Mouse (Mus musculus): ENCODE measurements at regions not wholly inside any gene's neighbourhood (a gene's known extent, or its start where the extent isn't known, plus 50 kb on each side); places are given as distances from the start of the nearest gene placed in this dataset.

GRCm38 (mm10) chr7:71648314-71648713 lies 297.0 kb upstream of the Gm10295 start:
- no peak for ATAC-seq (replicated peaks)
- H3K27ac ChIP-seq, result no peak overlapping the region
- H3K4me1 ChIP-seq, result no peaks in the 10 kb centered on the region
- no peak overlapping the region for H3K4me3 ChIP-seq
- 76% methylated on average over 6 of the region's 6 CpGs for WGBS
- H3K4me2 ChIP-seq, result no peak overlapping the region
- no peaks in the 10 kb centered on the region for H3K9me3 ChIP-seq
- no peak overlapping the region for H3K9ac ChIP-seq
- H3K27me3 ChIP-seq (replicated peaks), result no peaks in the 10 kb centered on the region
- H3K36me3 ChIP-seq (replicated peaks), result no peaks in the 10 kb centered on the region

DNA sequence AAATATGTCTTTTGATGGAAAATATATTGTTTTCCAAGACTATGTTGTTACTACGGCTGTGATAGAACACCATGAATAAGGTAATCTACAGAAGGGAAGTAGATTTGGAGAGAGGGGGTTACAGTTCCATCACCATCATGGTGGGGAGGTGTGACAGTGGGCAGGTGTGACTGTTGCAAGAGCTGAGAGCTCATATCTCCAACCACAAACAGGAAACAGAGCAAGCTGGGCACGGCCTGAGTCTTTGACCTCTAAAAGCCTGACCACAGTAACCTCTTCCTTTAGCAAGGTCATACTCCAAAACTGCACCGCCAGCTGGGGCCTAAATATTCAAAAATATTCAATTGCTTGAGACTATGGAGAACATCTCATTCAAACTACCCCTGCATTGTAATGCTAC lies 295.7 kb upstream of the Gm10295 start:
- no peak overlapping the region for H3K9ac ChIP-seq
- no peak overlapping the region for H3K4me2 ChIP-seq
- ATAC-seq (replicated peaks), result no peak
- WGBS, result 90% methylated on average over 3 of the region's 3 CpGs
- no peaks in the 10 kb centered on the region for H3K9me3 ChIP-seq
- H3K27ac ChIP-seq, result no peak overlapping the region
- H3K4me1 ChIP-seq, result no peaks in the 10 kb centered on the region
- no peaks in the 10 kb centered on the region for H3K27me3 ChIP-seq (replicated peaks)
- no peak overlapping the region for H3K4me3 ChIP-seq
- no peaks in the 10 kb centered on the region for H3K36me3 ChIP-seq (replicated peaks)

GRCm38 (mm10) chr7:71623048-71623447 lies 271.8 kb upstream of the Gm10295 start:
- H3K27ac ChIP-seq, result no peak overlapping the region
- H3K4me1 ChIP-seq, result peaks cover 5% of the 10 kb centered on the region; the same call in 1 of the 2 replicates
- H3K9me3 ChIP-seq, result no peaks in the 10 kb centered on the region
- 25% methylated on average over 13 of the region's 13 CpGs for WGBS
- no peaks in the 10 kb centered on the region for H3K36me3 ChIP-seq (replicated peaks)
- H3K4me2 ChIP-seq, result peak overlapping the region; percentile 25
- peak overlapping the region; percentile 15; the same call in 1 of the 2 replicates for H3K4me3 ChIP-seq
- H3K9ac ChIP-seq, result no peak overlapping the region
- H3K27me3 ChIP-seq (replicated peaks), result no peaks in the 10 kb centered on the region
- ATAC-seq (replicated peaks), result peak; percentile 67

DNA sequence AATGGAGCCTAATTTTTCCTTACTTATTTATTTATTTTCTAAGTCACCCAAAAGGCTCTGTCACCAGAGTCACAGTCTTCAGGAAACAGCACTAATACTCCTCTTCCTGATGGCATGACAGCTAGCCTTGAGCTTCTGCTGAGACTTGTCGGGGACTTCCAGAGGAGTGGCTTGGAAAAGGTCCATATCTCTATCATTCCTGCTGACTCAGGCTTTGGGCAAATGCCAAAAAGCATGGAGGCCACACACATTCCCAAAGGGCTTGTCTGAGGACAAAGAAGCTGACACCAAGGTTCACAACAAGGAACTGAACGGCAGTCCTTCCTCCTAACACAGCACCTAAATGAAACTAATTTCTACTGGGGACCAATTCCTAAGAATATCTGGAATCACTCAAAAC lies 251.9 kb upstream of the Gm10295 start:
- H3K36me3 ChIP-seq (replicated peaks), result no peaks in the 10 kb centered on the region
- ATAC-seq (replicated peaks), result no peak
- no peak overlapping the region for H3K9ac ChIP-seq
- 54% methylated on average over 2 of the region's 2 CpGs for WGBS
- no peak overlapping the region for H3K4me3 ChIP-seq
- no peak overlapping the region for H3K27ac ChIP-seq
- no peaks in the 10 kb centered on the region for H3K27me3 ChIP-seq (replicated peaks)
- no peaks in the 10 kb centered on the region for H3K4me1 ChIP-seq
- no peak overlapping the region for H3K4me2 ChIP-seq
- H3K9me3 ChIP-seq, result no peaks in the 10 kb centered on the region

GRCm38 (mm10) chr7:71596780-71597179 lies 245.5 kb upstream of the Gm10295 start:
- no peak for ATAC-seq (replicated peaks)
- no peak overlapping the region for H3K27ac ChIP-seq
- H3K9me3 ChIP-seq, result no peaks in the 10 kb centered on the region
- H3K4me2 ChIP-seq, result no peak overlapping the region
- no peak overlapping the region for H3K4me3 ChIP-seq
- H3K4me1 ChIP-seq, result no peaks in the 10 kb centered on the region
- no peak overlapping the region for H3K9ac ChIP-seq
- no peaks in the 10 kb centered on the region for H3K27me3 ChIP-seq (replicated peaks)
- H3K36me3 ChIP-seq (replicated peaks), result no peaks in the 10 kb centered on the region
- 99% methylated on average over 3 of the region's 3 CpGs for WGBS

DNA sequence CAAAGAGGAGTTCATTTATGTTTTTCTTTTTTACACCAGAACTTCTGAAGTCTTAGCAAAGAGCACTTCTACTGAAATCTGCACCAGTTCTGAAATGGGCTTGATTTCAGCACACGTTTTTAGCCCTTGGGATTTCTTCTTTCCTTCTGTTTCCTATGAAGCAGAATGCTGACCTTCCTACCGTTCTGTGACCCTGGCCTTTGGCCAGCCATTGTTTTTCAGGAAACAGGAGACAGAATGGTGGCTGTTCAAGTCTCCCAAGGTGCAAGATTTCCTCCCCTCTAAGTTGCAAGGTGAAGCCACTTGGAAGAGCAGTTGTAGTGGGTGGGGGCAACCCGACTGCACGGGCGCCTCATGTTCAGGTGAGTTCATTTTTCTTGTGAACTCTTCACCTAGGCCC lies 236.3 kb upstream of the Gm10295 start:
- WGBS, result 84% methylated on average over 5 of the region's 5 CpGs
- H3K9ac ChIP-seq, result no peak overlapping the region
- H3K4me1 ChIP-seq, result no peaks in the 10 kb centered on the region
- no peaks in the 10 kb centered on the region for H3K9me3 ChIP-seq
- no peaks in the 10 kb centered on the region for H3K36me3 ChIP-seq (replicated peaks)
- H3K27me3 ChIP-seq (replicated peaks), result no peaks in the 10 kb centered on the region
- no peak overlapping the region for H3K4me3 ChIP-seq
- no peak overlapping the region for H3K27ac ChIP-seq
- no peak for ATAC-seq (replicated peaks)
- no peak overlapping the region for H3K4me2 ChIP-seq

DNA sequence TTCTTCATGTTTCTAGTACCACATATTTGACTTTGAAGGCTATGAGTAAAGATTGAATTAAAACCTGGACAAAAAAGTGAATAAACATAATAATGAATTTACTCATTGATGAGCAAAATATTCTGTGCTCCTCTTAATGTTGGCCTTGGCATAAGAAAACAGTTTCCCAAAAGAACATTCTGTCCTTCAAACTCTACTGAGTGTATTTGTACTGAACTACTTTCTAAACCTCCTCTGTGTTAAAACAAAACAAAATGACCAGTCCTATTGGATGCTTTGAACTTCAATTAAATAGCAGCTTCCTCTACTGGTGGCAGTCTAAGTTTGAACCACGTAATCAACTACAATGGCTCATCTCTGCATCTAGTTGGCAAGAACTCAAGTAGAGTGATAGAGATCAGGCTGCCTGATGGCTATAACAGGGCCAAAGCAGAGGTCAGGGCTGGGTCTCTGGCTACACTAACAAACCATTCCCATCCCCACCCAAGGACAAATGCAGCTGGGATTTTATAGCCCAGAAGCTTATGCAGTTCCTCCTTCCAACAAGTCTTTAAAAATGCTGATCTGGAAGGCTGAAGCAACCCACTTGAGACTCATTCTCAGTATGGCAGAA lies 232.3 kb upstream of the Gm10295 start:
- Histone ChIP-seq H3K9ac (no peak overlapping the region), H3K4me2 (no peak overlapping the region), H3K4me1 (no peaks in the 10 kb centered on the region), H3K27me3 (replicated peaks) (no peaks in the 10 kb centered on the region), H3K9me3 (no peaks in the 10 kb centered on the region), H3K36me3 (replicated peaks) (no peaks in the 10 kb centered on the region), H3K4me3 (no peak overlapping the region), H3K27ac (no peak overlapping the region)
- WGBS, result 71% methylated on average over 1 of the region's 1 CpGs
- ATAC-seq (replicated peaks), result no peak

- 37% methylated on average over 3 of the region's 3 CpGs for WGBS
- no peaks in the 10 kb centered on the region for H3K4me1 ChIP-seq
- no peak overlapping the region for H3K4me2 ChIP-seq
- no peaks in the 10 kb centered on the region for H3K9me3 ChIP-seq
- H3K4me3 ChIP-seq, result no peak overlapping the region
- H3K27ac ChIP-seq, result no peak overlapping the region
- no peak for ATAC-seq (replicated peaks)
- H3K36me3 ChIP-seq (replicated peaks), result no peaks in the 10 kb centered on the region
- H3K27me3 ChIP-seq (replicated peaks), result no peaks in the 10 kb centered on the region
- H3K9ac ChIP-seq, result no peak overlapping the region
Measured at GRCm38 (mm10) chr7:71581746-71582145, 230.5 kb upstream of the Gm10295 start.

GRCm38 (mm10) chr7:71560296-71560936 lies 209.1 kb upstream of the Gm10295 start:
- 58% methylated on average over 2 of the region's 2 CpGs for WGBS
- H3K27me3 ChIP-seq (replicated peaks), result no peaks in the 10 kb centered on the region

DNA sequence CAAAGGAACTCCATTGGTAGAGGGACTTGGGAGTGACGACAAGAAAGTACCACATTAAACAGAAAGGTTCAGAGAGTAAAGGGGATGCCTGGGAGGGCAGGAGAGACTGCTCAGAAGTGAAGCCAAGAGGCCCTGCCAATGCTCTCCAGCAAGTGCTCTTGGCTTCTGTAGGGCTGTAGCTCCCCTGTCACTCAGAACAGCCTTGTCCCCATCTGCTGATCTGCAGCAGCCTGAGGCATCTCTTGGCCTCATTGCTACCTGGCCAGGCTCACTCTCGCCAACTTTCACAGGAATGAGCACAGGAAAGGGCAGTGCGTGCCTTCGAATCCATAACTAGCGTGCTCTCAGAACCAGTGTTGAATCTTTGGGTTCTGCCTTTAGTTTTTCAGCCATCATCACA lies 205.2 kb upstream of the Gm10295 start:
- ATAC-seq (replicated peaks), result no peak
- Histone ChIP-seq H3K9me3 (no peaks in the 10 kb centered on the region), H3K4me3 (no peak overlapping the region), H3K4me2 (no peak overlapping the region), H3K36me3 (replicated peaks) (no peaks in the 10 kb centered on the region), H3K27me3 (replicated peaks) (no peaks in the 10 kb centered on the region), H3K27ac (no peak overlapping the region), H3K4me1 (no peaks in the 10 kb centered on the region), H3K9ac (no peak overlapping the region)
- 87% methylated on average over 5 of the region's 5 CpGs for WGBS

More at GRCm38 (mm10) chr7:71560296-71560936, 209.1 kb upstream of the Gm10295 start:
- Histone ChIP-seq H3K9ac (no peak overlapping the region), H3K9me3 (no peaks in the 10 kb centered on the region), H3K36me3 (replicated peaks) (no peaks in the 10 kb centered on the region), H3K4me2 (no peak overlapping the region), H3K27ac (no peak overlapping the region), H3K4me3 (no peak overlapping the region), H3K4me1 (no peaks in the 10 kb centered on the region)
- ATAC-seq (replicated peaks), result no peak

DNA sequence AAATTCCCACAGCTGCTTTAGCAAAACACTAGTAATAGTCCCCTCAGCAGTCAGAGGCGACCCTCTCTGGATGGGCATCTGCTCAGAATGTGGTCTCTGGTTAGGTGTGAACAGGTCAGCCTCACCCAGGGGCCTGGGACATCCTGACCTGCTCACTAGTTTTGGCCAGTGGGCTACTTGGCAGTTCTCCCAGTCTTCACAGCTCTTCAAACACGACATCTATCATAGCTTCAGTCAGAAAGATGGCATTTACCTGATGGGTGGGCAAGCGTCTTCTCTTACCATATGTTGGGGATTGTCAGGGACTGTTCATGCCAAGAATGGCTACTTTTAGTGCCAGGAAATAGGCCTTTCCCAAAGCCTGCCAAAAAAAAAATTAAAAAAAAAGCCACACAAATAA lies 204.2 kb upstream of the Gm10295 start:
- 87% methylated on average over 3 of the region's 3 CpGs for WGBS
- H3K36me3 ChIP-seq (replicated peaks), result no peaks in the 10 kb centered on the region
- H3K4me2 ChIP-seq, result no peak overlapping the region
- H3K4me1 ChIP-seq, result no peaks in the 10 kb centered on the region
- no peak overlapping the region for H3K4me3 ChIP-seq
- no peak for ATAC-seq (replicated peaks)
- H3K9me3 ChIP-seq, result no peaks in the 10 kb centered on the region
- H3K27ac ChIP-seq, result no peak overlapping the region
- no peaks in the 10 kb centered on the region for H3K27me3 ChIP-seq (replicated peaks)
- no peak overlapping the region for H3K9ac ChIP-seq

DNA sequence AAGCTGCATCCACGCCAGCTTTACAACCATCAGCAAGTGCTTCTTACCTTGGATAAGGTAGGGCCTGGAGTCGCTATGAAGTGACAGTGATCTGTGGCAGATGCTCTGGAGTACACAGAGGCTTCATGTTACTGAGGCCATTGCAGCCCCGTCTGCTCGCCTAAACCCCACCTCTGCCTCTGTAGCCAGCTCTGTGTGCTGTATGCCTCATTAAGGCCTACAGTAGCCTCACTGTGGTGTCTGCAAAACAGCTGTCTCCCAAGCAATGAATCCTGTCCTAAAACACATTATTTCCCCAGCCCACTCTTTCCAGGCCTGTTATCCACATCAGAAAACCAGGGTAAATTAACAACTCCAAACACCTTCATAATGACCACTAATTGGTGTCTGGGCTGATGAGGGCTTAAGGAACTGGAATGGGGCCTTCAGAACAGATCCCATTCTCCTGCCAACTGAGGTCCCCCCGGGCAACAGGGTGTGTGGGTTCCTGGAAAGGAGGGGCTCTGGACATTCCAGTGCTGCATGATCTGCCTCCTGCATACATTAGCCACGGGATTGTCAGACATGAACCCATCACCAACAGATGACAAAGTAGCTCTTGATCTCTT lies 195.4 kb upstream of the Gm10295 start:
- whole genome bisulfite sequencing, result 78% methylated on average over 6 of the region's 6 CpGs
- Histone ChIP-seq H3K27ac (no peak overlapping the region), H3K4me1 (no peaks in the 10 kb centered on the region), H3K4me3 (no peak overlapping the region), H3K4me2 (no peak overlapping the region), H3K9me3 (no peaks in the 10 kb centered on the region), H3K9ac (no peak overlapping the region), H3K36me3 (replicated peaks) (no peaks in the 10 kb centered on the region), H3K27me3 (replicated peaks) (no peaks in the 10 kb centered on the region)
- ATAC-seq (replicated peaks), result no peak

DNA sequence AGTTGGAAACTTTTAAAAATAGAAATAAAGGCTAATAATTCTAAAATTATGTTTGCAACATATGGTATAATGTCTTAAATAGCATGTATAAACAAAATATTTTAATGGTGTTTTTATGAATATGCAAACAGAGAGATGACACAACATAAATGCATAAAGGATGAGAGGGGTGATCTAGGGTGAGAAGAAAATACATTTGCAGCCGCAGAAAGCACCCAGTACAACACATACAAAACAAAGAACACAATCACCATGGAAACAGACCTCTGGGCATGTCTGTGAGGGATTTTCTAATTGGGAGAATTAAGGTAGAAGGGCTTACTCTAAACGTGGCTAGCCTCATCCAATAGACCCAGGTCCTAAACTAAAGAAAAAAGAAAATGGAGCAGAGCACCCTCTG lies 190.2 kb upstream of the Gm10295 start:
- no peak for ATAC-seq (replicated peaks)
- H3K27ac ChIP-seq, result no peak overlapping the region
- no peak overlapping the region for H3K4me3 ChIP-seq
- H3K9me3 ChIP-seq, result no peaks in the 10 kb centered on the region
- no peak overlapping the region for H3K9ac ChIP-seq
- no peaks in the 10 kb centered on the region for H3K36me3 ChIP-seq (replicated peaks)
- no peaks in the 10 kb centered on the region for H3K4me1 ChIP-seq
- WGBS, result 37% methylated on average over 2 of the region's 2 CpGs
- H3K4me2 ChIP-seq, result no peak overlapping the region
- H3K27me3 ChIP-seq (replicated peaks), result no peaks in the 10 kb centered on the region
